Mouse (Mus musculus): ENCODE data around the gene Fam78a.

GRCm38 (mm10) chr2:32078522-32078921 is 6.1 kb downstream of the Fam78a start:
- TF ChIP-seq CTCF (IDR thresholded peaks at IDR 0.05; ENCODE audit: low read depth) (no peak), EP300 (IDR thresholded peaks at IDR 0.05; ENCODE audit: low read depth) (no peak)

Measured in liver, embryonic 14.5 days (tissue).